Mouse (Mus musculus) liver, adult 2 months (tissue): ENCODE data around the gene Olfr1287. TPM values are rescaled to one million over a fixed set of nuclear protein-coding genes. Genes with fewer than 3 reads are reported as not detected.

Experiments used
- DNase-seq: peaks from one replicate; pipeline ENCODE4 v3.0.0-alpha.2; 2011; ENCODE audit warnings: low read depth, low spot score; ENCODE audit errors: extremely low read depth
- H3K27ac ChIP-seq: fragments of 200-500 bp; replicated peaks from 2 replicates; pipeline ENCODE4 v1.5.1; 2012; ENCODE audit warnings: low read depth, mild to moderate bottlenecking, control low read depth, inconsistent platforms, low read length; ENCODE audit not compliant: insufficient read depth
- H3K27me3 ChIP-seq: fragments of 200-500 bp; 2 replicates; pipeline ENCODE4 v1.6.1; 2012; ENCODE audit warnings: mild to moderate bottlenecking, moderate library complexity, low read length, inconsistent platforms; ENCODE audit not compliant: control insufficient read depth, insufficient read depth
- H3K36me3 ChIP-seq: fragments of 200-500 bp; 2 replicates; pipeline ENCODE4 v1.6.1; 2012; ENCODE audit warnings: low read length, inconsistent platforms; ENCODE audit not compliant: control insufficient read depth, insufficient read depth
- H3K4me1 ChIP-seq: fragments of 200-500 bp; 2 replicates; pipeline ENCODE4 v1.6.1; 2011; ENCODE audit warnings: low read length; ENCODE audit not compliant: control insufficient read depth, insufficient read depth
- H3K4me3 ChIP-seq: fragments of 200-500 bp; 2 replicates; pipeline ENCODE4 v1.5.1; 2011; ENCODE audit warnings: low read depth, mild to moderate bottlenecking, control low read depth, low read length, moderate library complexity; ENCODE audit not compliant: insufficient read depth
- H3K79me2 ChIP-seq: fragments of 200-500 bp; 2 replicates; pipeline ENCODE4 v1.6.1; 2012; ENCODE audit warnings: inconsistent platforms, mild to moderate bottlenecking, low read length, moderate library complexity; ENCODE audit not compliant: control insufficient read depth, insufficient read depth
- H3K9ac ChIP-seq: fragments of 200-500 bp; 2 replicates; pipeline ENCODE4 v1.6.1; 2012; ENCODE audit warnings: low read depth, mild to moderate bottlenecking, control low read depth, inconsistent platforms, low read length
- CTCF ChIP-seq: fragments of 200-500 bp; IDR thresholded peaks from 2 replicates; pipeline ENCODE4 v1.5.1; 2011; ENCODE audit warnings: low read depth, low read length, control low read depth
- POLR2A ChIP-seq: fragments of 200-500 bp; IDR thresholded peaks from 2 replicates; pipeline ENCODE4 v1.6.1; 2011; ENCODE audit warnings: low read length, control low read depth; ENCODE audit not compliant: insufficient read depth; ENCODE audit errors: extremely low read depth
- WGBS: fragments of 180-500 bp; shearing (Covaris S2); methylation state at CpG from one replicate; pipeline ENCODE4 v1.1.7; 2018; 5-methylcytosine and 5-hydroxymethylcytosine counted together
- polyA plus RNA-seq: library from polyadenylated mRNA; depleted of rRNA; stranded (reverse); fragments of >200 nt; gene quantifications from 2 replicates; pipeline ENCODE4 v1.2.3, GENCODE M21; 2012; rRNA removed
- total RNA-seq: library from RNA; depleted of rRNA; stranded (reverse); fragments of >200 nt; gene quantifications from 2 replicates; pipeline ENCODE4 v1.2.3, GENCODE M21; 2014; rRNA removed

Gene Olfr1287
- total RNA-seq (not detected in 2 replicates), polyA plus RNA-seq (not detected in 2 replicates)

GRCm38 (mm10) chr2:111448842-111449241 lies at the start of gene Olfr1287:
TSS of gene Olfr1287 (plus strand) at chr2:111449142.
- H3K27me3 ChIP-seq, result no peaks in the 10 kb centered on the region
- 56% methylated on average over 1 of the region's 1 CpGs for WGBS
- no peak within 1 kb of the TSS for H3K4me3 ChIP-seq
- H3K36me3 ChIP-seq, result no peaks in the 10 kb centered on the region
- H3K79me2 ChIP-seq, result no peaks in the 10 kb centered on the region
- DNase-seq, result no peak
- no peak for TF ChIP-seq CTCF
- TF ChIP-seq POLR2A, result no peak
- H3K27ac ChIP-seq, result no peak within 1 kb of the TSS
- no peak within 1 kb of the TSS for H3K9ac ChIP-seq
- no peaks in the 10 kb centered on the region for H3K4me1 ChIP-seq

- DNase-seq, result no peak
- Histone ChIP-seq H3K9ac (no peak within 1 kb of the TSS), H3K4me1 (no peaks in the 10 kb centered on the region), H3K27ac (no peak within 1 kb of the TSS), H3K27me3 (no peaks in the 10 kb centered on the region), H3K4me3 (no peak within 1 kb of the TSS), H3K36me3 (no peaks in the 10 kb centered on the region), H3K79me2 (no peaks in the 10 kb centered on the region)
- 72% methylated on average over 1 of the region's 1 CpGs for WGBS
- TF ChIP-seq POLR2A (no peak), CTCF (no peak)
These were observed 26.0 kb upstream of the Olfr1287 start, which contains the start of gene Olfr1286 for GRCm38 (mm10) chr2:111422931-111423330. TSS of gene Olfr1286 (minus strand) at chr2:111423115.

- Histone ChIP-seq H3K9ac (no peak within 1 kb of the TSS), H3K27me3 (no peaks in the 10 kb centered on the region), H3K4me1 (no peaks in the 10 kb centered on the region), H3K27ac (no peak within 1 kb of the TSS), H3K36me3 (no peaks in the 10 kb centered on the region), H3K79me2 (no peaks in the 10 kb centered on the region), H3K4me3 (no peak within 1 kb of the TSS)
- DNase-seq, result no peak
- 83% methylated on average over 1 of the region's 1 CpGs for WGBS
- TF ChIP-seq CTCF, result no peak
- TF ChIP-seq POLR2A, result no peak
These were observed 24.9 kb downstream of the Olfr1287 start, which contains the start of gene Olfr1288 for GRCm38 (mm10) chr2:111473801-111474200. TSS of gene Olfr1288 (plus strand) at chr2:111474101.

- no peak within 1 kb of the TSS for H3K9ac ChIP-seq
- WGBS, result 58% methylated on average over 1 of the region's 1 CpGs
- DNase-seq, result no peak
- H3K79me2 ChIP-seq, result no peaks in the 10 kb centered on the region
- no peak within 1 kb of the TSS for H3K4me3 ChIP-seq
- no peaks in the 10 kb centered on the region for H3K27me3 ChIP-seq
- TF ChIP-seq CTCF (no peak), POLR2A (no peak)
- no peaks in the 10 kb centered on the region for H3K36me3 ChIP-seq
- no peak within 1 kb of the TSS for H3K27ac ChIP-seq
- H3K4me1 ChIP-seq, result no peaks in the 10 kb centered on the region
These were observed 31.6 kb downstream of the Olfr1287 start, which contains the start of gene Olfr1289 for GRCm38 (mm10) chr2:111480519-111480918. TSS of gene Olfr1289 (plus strand) at chr2:111480819.

GRCm38 (mm10) chr2:111493729-111494128 lies 44.8 kb downstream of the Olfr1287 start, which contains the start of gene Olfr1290:
TSS of gene Olfr1290 (minus strand) at chr2:111493829.
- no peak within 1 kb of the TSS for H3K27ac ChIP-seq
- WGBS, result 68% methylated on average over 5 of the region's 5 CpGs
- no peaks in the 10 kb centered on the region for H3K79me2 ChIP-seq
- H3K9ac ChIP-seq, result no peak within 1 kb of the TSS
- TF ChIP-seq POLR2A (no peak), CTCF (no peak)
- no peak for DNase-seq
- no peaks in the 10 kb centered on the region for H3K4me1 ChIP-seq
- H3K36me3 ChIP-seq, result no peaks in the 10 kb centered on the region
- H3K4me3 ChIP-seq, result no peak within 1 kb of the TSS
- H3K27me3 ChIP-seq, result no peaks in the 10 kb centered on the region

GRCm38 (mm10) chr2:111496880-111497279 lies 47.9 kb downstream of the Olfr1287 start, which contains the start of gene Olfr1291-ps1:
TSS of gene Olfr1291-ps1 (plus strand) at chr2:111497180.
- Histone ChIP-seq H3K79me2 (no peaks in the 10 kb centered on the region), H3K9ac (no peak within 1 kb of the TSS), H3K4me1 (no peaks in the 10 kb centered on the region), H3K27me3 (no peaks in the 10 kb centered on the region), H3K36me3 (no peaks in the 10 kb centered on the region), H3K4me3 (no peak within 1 kb of the TSS), H3K27ac (no peak within 1 kb of the TSS)
- DNase-seq, result no peak
- TF ChIP-seq CTCF (no peak), POLR2A (no peak)
- 87% methylated on average over 3 of the region's 3 CpGs for WGBS

Other genes with a start within 250 kb of the Olfr1287 start
- gene 4930430A15Rik, start 219.5 kb upstream of the Olfr1287 start, total RNA-seq, result not detected in 2 replicates
- gene 4930430A15Rik, start 219.5 kb upstream of the Olfr1287 start, polyA plus RNA-seq, result not detected in 2 replicates
- not detected in 2 replicates for gene Olfr1275, start 213.9 kb upstream of the Olfr1287 start, total RNA-seq
- not detected in 2 replicates for gene Olfr1275, start 213.9 kb upstream of the Olfr1287 start, polyA plus RNA-seq
- gene Olfr1276, start 194.6 kb upstream of the Olfr1287 start, total RNA-seq, result not detected in 2 replicates
- not detected in 2 replicates for gene Olfr1276, start 194.6 kb upstream of the Olfr1287 start, polyA plus RNA-seq
- not detected in 2 replicates for gene Olfr1277, start 175.0 kb upstream of the Olfr1287 start, total RNA-seq
- not detected in 2 replicates for gene Olfr1277, start 175.0 kb upstream of the Olfr1287 start, polyA plus RNA-seq
- not detected in 2 replicates for gene Olfr1278, start 159.0 kb upstream of the Olfr1287 start, total RNA-seq
- gene Olfr1278, start 159.0 kb upstream of the Olfr1287 start, polyA plus RNA-seq, result not detected in 2 replicates
- not detected in 2 replicates for gene Olfr1279, start 148.5 kb upstream of the Olfr1287 start, total RNA-seq
- gene Olfr1279, start 148.5 kb upstream of the Olfr1287 start, polyA plus RNA-seq, result not detected in 2 replicates
- not detected in 2 replicates for gene Olfr1280, start 135.1 kb upstream of the Olfr1287 start, total RNA-seq
- not detected in 2 replicates for gene Olfr1280, start 135.1 kb upstream of the Olfr1287 start, polyA plus RNA-seq
- not detected in 2 replicates for gene Olfr1281, start 122.6 kb upstream of the Olfr1287 start, total RNA-seq
- gene Olfr1281, start 122.6 kb upstream of the Olfr1287 start, polyA plus RNA-seq, result not detected in 2 replicates
- gene Olfr1282, start 113.1 kb upstream of the Olfr1287 start, total RNA-seq, result not detected in 2 replicates
- not detected in 2 replicates for gene Olfr1282, start 113.1 kb upstream of the Olfr1287 start, polyA plus RNA-seq
- not detected in 2 replicates for gene Olfr1283, start 82.4 kb upstream of the Olfr1287 start, total RNA-seq
- not detected in 2 replicates for gene Olfr1283, start 82.4 kb upstream of the Olfr1287 start, polyA plus RNA-seq
- not detected in 2 replicates for gene Olfr1284, start 73.6 kb upstream of the Olfr1287 start, total RNA-seq
- gene Olfr1284, start 73.6 kb upstream of the Olfr1287 start, polyA plus RNA-seq, result not detected in 2 replicates
- not detected in 2 replicates for gene Olfr1286, start 26.0 kb upstream of the Olfr1287 start, total RNA-seq
- not detected in 2 replicates for gene Olfr1286, start 26.0 kb upstream of the Olfr1287 start, polyA plus RNA-seq
- not detected in 2 replicates for gene Olfr1288, start 25.0 kb downstream of the Olfr1287 start, total RNA-seq
- not detected in 2 replicates for gene Olfr1288, start 25.0 kb downstream of the Olfr1287 start, polyA plus RNA-seq
- not detected in 2 replicates for gene Olfr1289, start 31.7 kb downstream of the Olfr1287 start, total RNA-seq
- gene Olfr1289, start 31.7 kb downstream of the Olfr1287 start, polyA plus RNA-seq, result not detected in 2 replicates
- not detected in 2 replicates for gene Olfr1290, start 44.7 kb downstream of the Olfr1287 start, total RNA-seq
- not detected in 2 replicates for gene Olfr1290, start 44.7 kb downstream of the Olfr1287 start, polyA plus RNA-seq
- gene Olfr1291-ps1, start 48.0 kb downstream of the Olfr1287 start, total RNA-seq, result not detected in 2 replicates
- gene Olfr1291-ps1, start 48.0 kb downstream of the Olfr1287 start, polyA plus RNA-seq, result not detected in 2 replicates
- not detected in 2 replicates for gene Olfr1293-ps, start 76.1 kb downstream of the Olfr1287 start, total RNA-seq
- not detected in 2 replicates for gene Olfr1293-ps, start 76.1 kb downstream of the Olfr1287 start, polyA plus RNA-seq
- gene Olfr1294, start 91.1 kb downstream of the Olfr1287 start, total RNA-seq, result not detected in 2 replicates
- not detected in 2 replicates for gene Olfr1294, start 91.1 kb downstream of the Olfr1287 start, polyA plus RNA-seq
- not detected in 2 replicates for gene Olfr1295, start 120.5 kb downstream of the Olfr1287 start, total RNA-seq
- not detected in 2 replicates for gene Olfr1295, start 120.5 kb downstream of the Olfr1287 start, polyA plus RNA-seq
- not detected in 2 replicates for gene Olfr1297, start 177.4 kb downstream of the Olfr1287 start, total RNA-seq
- gene Olfr1297, start 177.4 kb downstream of the Olfr1287 start, polyA plus RNA-seq, result not detected in 2 replicates
- not detected in 2 replicates for gene Olfr1298, start 200.1 kb downstream of the Olfr1287 start, total RNA-seq
- not detected in 2 replicates for gene Olfr1298, start 200.1 kb downstream of the Olfr1287 start, polyA plus RNA-seq
- not detected in 2 replicates for gene Olfr1299, start 212.3 kb downstream of the Olfr1287 start, total RNA-seq
- not detected in 2 replicates for gene Olfr1299, start 212.3 kb downstream of the Olfr1287 start, polyA plus RNA-seq